Mouse (Mus musculus) stomach, embryonic 16.5 days (tissue): ENCODE results near the gene Pgd. TPM values are rescaled to one million over a fixed set of nuclear protein-coding genes. Genes with fewer than 3 reads are reported as not detected.
A peak's percentile ranks its signal among the peaks of the same experiment; 100 is the strongest.
"Not testable (repeated sequence)": the region's sequence is repeated elsewhere in the genome, so short reads cannot be mapped to it uniquely, and the experiment has no call there.

Source experiments
- ATAC-seq: fragments of 200-750 bp; cut with Nextera tagmentation; 2 replicates; pipeline ENCODE4 v1.8.0; 2017; ENCODE audit warnings: moderate number of reproducible peaks, moderate TSS enrichment; ENCODE audit not compliant: insufficient read depth, low FRiP score
- H3K27ac ChIP-seq: fragments of 300-500 bp; sonication (generic); 2 replicates; pipeline ENCODE4 v1.5.1; 2014; ENCODE audit warnings: low read length
- H3K27me3 ChIP-seq: fragments of 300-500 bp; sonication (generic); 2 replicates; pipeline ENCODE4 v1.6.1; 2014; ENCODE audit warnings: low read length, control low read depth, mixed read lengths; ENCODE audit not compliant: control insufficient read depth, insufficient read depth
- H3K36me3 ChIP-seq: fragments of 300-500 bp; sonication (generic); 2 replicates; pipeline ENCODE4 v1.6.1; 2014; ENCODE audit warnings: low read length; ENCODE audit not compliant: control insufficient read depth, insufficient read depth
- H3K4me1 ChIP-seq: fragments of 300-500 bp; sonication (generic); 2 replicates; pipeline ENCODE4 v1.6.1; 2014; ENCODE audit warnings: low read length, control low read depth, mixed read lengths; ENCODE audit not compliant: control insufficient read depth, insufficient read depth
- H3K4me2 ChIP-seq: fragments of 300-500 bp; sonication (generic); 2 replicates; pipeline ENCODE4 v1.6.1; 2014; ENCODE audit warnings: low read depth, low read length, mixed read lengths
- H3K4me3 ChIP-seq: fragments of 300-500 bp; sonication (generic); replicated peaks from 2 replicates; pipeline ENCODE4 v1.5.1; 2014; ENCODE audit warnings: mild to moderate bottlenecking, low read length
- H3K9ac ChIP-seq: fragments of 300-500 bp; sonication (generic); 2 replicates; pipeline ENCODE4 v1.6.1; 2014; ENCODE audit warnings: low read length
- H3K9me3 ChIP-seq: fragments of 300-500 bp; sonication (generic); replicated peaks from 2 replicates; pipeline ENCODE4 v1.6.1; 2016; ENCODE audit warnings: low read length, control low read depth; ENCODE audit not compliant: control insufficient read depth
- WGBS: fragments of 180-500 bp; shearing (Covaris S2); extraction: QIAGEN DNeasy Blood & Tissue Kit; methylation state at CpG from one replicate; pipeline ENCODE4 v1.1.7; 2014; 5-methylcytosine and 5-hydroxymethylcytosine counted together
- polyA plus RNA-seq: library from polyadenylated mRNA; unstranded; fragments of >200 nt; fragmentation: Nextera tagmentation; extraction: Ambion mirVana; gene quantifications from 2 replicates; pipeline ENCODE4 v1.2.1, GENCODE M21; 2015

Pgd gene
- polyA plus RNA-seq, 1 experiment from 2014 or later = 206 TPM

DNA sequence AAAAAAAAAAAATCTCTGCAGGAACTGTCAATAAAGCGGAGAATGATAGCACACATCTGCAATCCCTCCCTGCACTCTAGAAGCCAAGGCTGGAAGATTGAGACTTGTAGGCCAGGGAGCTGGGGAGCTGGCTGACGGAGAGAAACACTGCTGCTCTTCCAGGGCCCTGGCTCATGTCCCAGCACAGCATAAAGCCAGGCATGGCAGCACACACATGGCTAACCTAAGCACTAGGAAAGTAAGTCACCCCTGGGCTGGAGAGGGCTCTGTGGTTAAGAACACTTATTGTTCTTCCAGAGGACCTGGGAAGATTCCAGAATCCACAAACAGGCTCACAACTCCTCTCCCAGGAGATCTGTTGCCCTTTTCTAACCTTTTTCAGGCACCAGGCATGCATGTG lies 6.1 kb upstream of the Pgd start:
- ATAC-seq = no peak
- 53% methylated on average over 2 of the region's 2 CpGs for WGBS
- H3K4me3 ChIP-seq = no peak overlapping the region

DNA sequence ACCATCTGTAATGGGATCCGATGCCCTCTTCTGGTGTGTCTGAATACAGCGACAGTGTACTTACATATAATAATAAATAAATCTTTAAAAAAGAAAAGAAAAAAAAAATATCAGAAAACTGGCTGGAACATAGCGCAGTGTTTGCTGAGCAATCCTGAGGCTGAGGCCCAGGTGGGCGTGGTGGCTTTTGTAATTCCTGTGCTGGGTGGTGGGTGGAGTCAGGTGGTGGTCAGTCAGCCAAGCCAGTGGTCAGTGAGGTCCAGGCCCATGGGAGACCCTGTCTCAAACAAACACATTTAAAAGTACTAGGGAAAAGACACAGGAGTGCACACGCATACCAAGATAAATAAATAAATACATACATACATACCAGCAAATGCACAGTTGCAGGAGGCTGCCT lies 5.5 kb upstream of the Pgd start:
- H3K27ac ChIP-seq = peak overlapping the region; percentile 92
- no peak overlapping the region for H3K4me3 ChIP-seq
- peak overlapping the region; percentile 11; the same call in 1 of the 2 replicates for H3K9ac ChIP-seq
- no peaks in the 10 kb centered on the region for H3K36me3 ChIP-seq
- H3K27me3 ChIP-seq = no peaks in the 10 kb centered on the region
- ATAC-seq = no peak
- WGBS = 74% methylated on average over 5 of the region's 5 CpGs
- H3K4me2 ChIP-seq = no peak overlapping the region
- no peaks in the 10 kb centered on the region for H3K9me3 ChIP-seq
- H3K4me1 ChIP-seq = peaks cover 8% of the 10 kb centered on the region

More for the DNA sequence above, 6.1 kb upstream of the Pgd start:
- Histone ChIP-seq H3K9ac (0 out of 2 replicates have a peak overlapping the region, but pooled peaks have one; percentile 5), H3K9me3 (no peaks in the 10 kb centered on the region), H3K4me2 (no peak overlapping the region), H3K27ac (peak overlapping the region; percentile 79), H3K36me3 (no peaks in the 10 kb centered on the region), H3K4me1 (peaks cover 8% of the 10 kb centered on the region), H3K27me3 (no peaks in the 10 kb centered on the region)

DNA sequence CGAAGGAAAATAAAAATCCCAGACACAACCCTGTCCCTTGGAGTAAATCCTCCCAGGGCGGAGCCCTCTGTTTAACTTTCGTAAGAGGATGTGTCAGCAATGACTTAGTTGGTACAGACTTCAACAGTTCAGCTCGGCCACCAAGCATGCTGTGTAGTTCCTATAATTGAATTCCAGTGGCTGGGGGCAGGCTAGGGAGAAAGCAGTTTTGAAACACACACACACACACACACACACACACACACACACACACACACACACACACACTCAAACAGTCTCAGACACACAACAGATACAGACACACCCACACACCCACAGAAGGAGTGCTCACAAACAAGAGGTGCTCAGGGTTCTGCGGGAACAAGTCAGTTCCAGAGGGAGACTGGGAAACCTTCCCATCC lies 5.0 kb upstream of the Pgd start:
- H3K36me3 ChIP-seq = no peaks in the 10 kb centered on the region
- H3K27ac ChIP-seq = peak overlapping the region; percentile 92
- no peaks in the 10 kb centered on the region for H3K27me3 ChIP-seq
- 42% methylated on average over 5 of the region's 5 CpGs for WGBS
- no peaks in the 10 kb centered on the region for H3K9me3 ChIP-seq
- no peak overlapping the region for H3K4me3 ChIP-seq
- H3K4me1 ChIP-seq = peaks cover 8% of the 10 kb centered on the region
- no peak for ATAC-seq
- H3K9ac ChIP-seq = no peak overlapping the region
- no peak overlapping the region for H3K4me2 ChIP-seq

DNA sequence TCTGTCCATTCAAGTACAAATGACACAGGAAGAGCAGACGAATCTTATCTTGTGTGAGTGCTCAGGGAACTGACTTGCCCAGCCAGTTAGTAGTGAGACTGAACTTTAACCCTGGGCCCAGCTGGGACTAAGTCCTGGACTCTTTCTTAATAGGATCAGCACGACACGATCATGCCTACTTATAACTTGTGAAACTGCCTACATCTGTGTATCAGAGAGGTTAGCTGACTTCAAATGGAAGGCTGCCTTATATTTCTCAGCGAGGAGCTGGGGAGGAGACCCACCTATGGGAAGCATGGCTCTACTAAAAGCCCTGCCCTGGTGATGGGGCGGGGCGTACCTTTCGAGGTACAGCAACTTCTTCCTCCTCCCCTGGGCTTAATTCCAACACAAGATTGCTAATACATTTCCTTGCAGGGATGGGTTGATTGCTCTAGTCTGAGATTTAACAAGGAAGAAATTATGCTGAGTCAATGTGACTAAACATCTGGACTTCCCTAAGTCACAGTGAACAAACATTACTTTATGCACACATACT lies 3.9 kb upstream of the Pgd start:
- no peaks in the 10 kb centered on the region for H3K9me3 ChIP-seq
- peaks cover 13% of the 10 kb centered on the region for H3K4me1 ChIP-seq
- H3K27ac ChIP-seq = peak overlapping the region; percentile 92
- H3K4me2 ChIP-seq = 0 out of 2 replicates have a peak overlapping the region, but pooled peaks have one; percentile 27
- H3K9ac ChIP-seq = peak overlapping the region; percentile 23; the same call in 1 of the 2 replicates
- no peaks in the 10 kb centered on the region for H3K27me3 ChIP-seq
- 38% methylated on average over 7 of the region's 7 CpGs for WGBS
- ATAC-seq = peak; percentile 22; the same call in 1 of the 2 replicates
- no peak overlapping the region for H3K4me3 ChIP-seq
- H3K36me3 ChIP-seq = no peaks in the 10 kb centered on the region

DNA sequence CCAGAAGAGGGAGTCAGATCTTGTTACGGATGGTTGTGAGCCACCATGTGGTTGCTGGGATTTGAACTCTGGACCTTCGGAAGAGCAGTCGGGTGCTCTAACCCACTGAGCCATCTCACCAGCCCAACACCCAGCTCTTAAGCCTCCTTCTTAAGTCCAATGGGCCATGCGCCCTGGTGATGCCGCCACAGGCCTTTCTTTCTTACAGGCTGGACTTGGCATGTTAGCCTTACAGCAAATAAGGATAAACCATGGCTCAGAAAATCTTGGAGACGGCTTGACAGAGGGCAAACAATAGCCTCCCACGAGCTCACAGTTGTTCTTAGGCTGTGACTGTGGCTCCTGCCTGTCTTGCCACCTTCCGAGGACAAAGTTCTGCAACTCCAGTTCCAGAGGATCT lies 3.4 kb upstream of the Pgd start:
- not testable (repeated sequence) for ATAC-seq, H3K4me3 ChIP-seq, H3K27me3 ChIP-seq, H3K4me2 ChIP-seq, H3K9me3 ChIP-seq, H3K36me3 ChIP-seq
- H3K4me1 ChIP-seq = peaks cover 16% of the 10 kb centered on the region
- WGBS = 56% methylated on average over 7 of the region's 8 CpGs
- H3K9ac ChIP-seq = peak overlapping the region; percentile 23; the same call in 1 of the 2 replicates
- H3K27ac ChIP-seq = peak overlapping the region; percentile 92

DNA sequence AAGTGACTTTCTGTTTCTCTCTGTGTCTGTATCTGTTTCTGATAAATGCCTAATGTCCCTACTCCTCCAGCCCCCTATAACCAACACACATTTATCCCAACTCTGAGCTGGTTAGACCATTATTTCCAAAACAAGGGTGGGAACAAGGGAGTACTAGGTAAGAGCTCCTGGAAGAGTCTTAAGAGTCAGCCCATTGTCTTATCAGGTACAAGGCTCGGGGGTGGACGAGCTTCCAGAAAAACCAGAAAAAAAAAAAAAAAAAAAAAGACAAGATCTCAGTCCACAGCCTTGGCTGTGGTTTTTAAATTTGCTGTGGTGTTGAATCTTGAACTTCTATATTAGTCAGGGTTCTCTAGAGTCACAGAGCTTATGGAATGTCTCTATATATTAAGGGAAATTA lies 1.4 kb upstream of the Pgd start:
- Histone ChIP-seq H3K36me3 (no peaks in the 10 kb centered on the region), H3K27me3 (no peaks in the 10 kb centered on the region), H3K4me2 (peak overlapping the region; percentile 90; the same call in 1 of the 2 replicates), H3K4me1 (peaks cover 16% of the 10 kb centered on the region), H3K9ac (no peak overlapping the region), H3K4me3 (peak overlapping the region; percentile 93; the same call in 1 of the 2 replicates), H3K9me3 (no peaks in the 10 kb centered on the region), H3K27ac (no peak overlapping the region)
- ATAC-seq = no peak
- WGBS = 66% methylated on average over 2 of the region's 2 CpGs

DNA sequence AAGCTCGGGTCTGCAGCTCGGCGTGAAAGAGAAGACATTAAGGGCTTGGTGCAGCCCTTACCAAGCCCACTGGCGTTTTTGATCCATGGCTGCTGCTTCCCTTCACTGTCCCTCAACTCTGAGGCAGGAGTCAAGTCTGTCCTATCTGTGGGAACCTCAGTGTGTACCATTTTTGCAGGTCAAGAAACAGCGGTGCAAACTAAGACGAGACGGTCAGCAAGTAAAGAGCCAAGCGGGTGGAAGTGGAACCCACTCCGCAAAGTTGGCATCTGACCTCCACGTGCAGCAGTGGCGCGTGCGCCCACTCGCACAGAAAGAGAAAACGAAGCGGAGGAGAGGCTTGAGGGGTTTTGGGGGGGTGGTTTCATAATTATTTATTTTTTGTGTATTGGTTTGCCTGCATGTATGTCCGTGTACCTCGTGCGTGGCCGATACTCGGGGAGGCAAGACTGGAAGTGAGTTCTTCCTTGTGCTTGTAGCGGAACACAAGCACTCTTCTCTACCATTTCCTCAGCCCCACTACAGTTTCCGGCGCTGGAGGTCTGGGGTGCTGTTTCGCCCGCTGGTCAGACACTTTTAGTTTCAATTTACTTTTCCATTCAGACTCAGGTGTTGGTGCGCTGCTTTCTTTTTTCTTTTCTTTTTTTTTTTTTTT lies 513 bp upstream of the Pgd start:
- no peaks in the 10 kb centered on the region for H3K36me3 ChIP-seq
- H3K27me3 ChIP-seq = no peaks in the 10 kb centered on the region
- ATAC-seq = peak; percentile 18; the same call in 1 of the 2 replicates
- 1% methylated on average over 27 of the region's 27 CpGs for WGBS
- H3K9me3 ChIP-seq = no peaks in the 10 kb centered on the region
- H3K4me1 ChIP-seq = peaks cover 12% of the 10 kb centered on the region
- H3K4me3 ChIP-seq = peak overlapping the region; percentile 93
- H3K27ac ChIP-seq = peak overlapping the region; percentile 89
- H3K9ac ChIP-seq = peak overlapping the region; percentile 76
- H3K4me2 ChIP-seq = peak overlapping the region; percentile 90

DNA sequence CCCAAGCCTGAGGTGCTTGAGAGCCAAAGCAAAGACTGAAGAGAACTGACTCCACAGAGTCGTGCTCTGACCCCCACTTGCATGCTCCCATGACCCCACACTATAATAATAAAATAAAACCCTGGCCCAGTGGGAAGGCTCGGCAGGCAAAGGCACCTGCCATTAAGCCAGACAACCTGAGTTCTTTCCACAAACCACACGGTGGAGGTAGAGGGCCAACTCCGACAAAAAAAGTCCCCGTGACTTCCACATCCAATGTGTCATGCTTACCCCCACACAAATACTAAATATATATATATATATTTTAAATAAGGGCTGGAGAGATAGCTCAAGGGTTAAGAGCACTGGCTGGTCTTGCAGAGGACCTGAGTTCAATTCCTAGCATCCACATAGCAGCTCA lies 2.4 kb downstream of the Pgd start:
- H3K27me3 ChIP-seq = no peaks in the 10 kb centered on the region
- no peak for ATAC-seq
- H3K36me3 ChIP-seq = peaks cover 10% of the 10 kb centered on the region; the same call in 1 of the 2 replicates
- no peaks in the 10 kb centered on the region for H3K9me3 ChIP-seq
- H3K4me2 ChIP-seq = no peak overlapping the region
- 0 out of 2 replicates have a peak overlapping the region, but pooled peaks have one; percentile 7 for H3K9ac ChIP-seq
- H3K27ac ChIP-seq = no peak overlapping the region
- 39% methylated on average over 5 of the region's 5 CpGs for WGBS
- 0 out of 2 replicates have a peak overlapping the region, but pooled peaks have one; percentile 2 for H3K4me3 ChIP-seq
- H3K4me1 ChIP-seq = 0 out of 2 replicates have a peak, but pooled peaks cover 7% of the 10 kb centered on the region

DNA sequence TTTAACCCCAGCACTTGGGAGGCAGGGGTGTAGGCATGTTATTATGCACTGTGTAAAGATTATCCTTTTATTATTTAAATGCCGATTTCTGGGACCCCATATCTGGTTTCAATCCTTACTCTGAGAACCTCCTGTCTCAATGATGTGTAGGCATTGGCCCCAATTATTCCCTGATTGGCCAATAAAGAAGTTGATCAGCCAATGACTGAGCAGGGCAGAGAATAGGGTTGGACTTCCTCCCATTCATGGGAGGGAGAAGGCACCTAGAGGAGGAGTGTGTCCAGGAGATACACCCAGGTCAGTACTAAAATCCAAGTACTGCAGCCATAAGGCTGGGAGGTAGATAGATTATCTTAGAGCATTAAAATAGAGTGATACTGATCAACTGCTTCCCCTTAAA lies 3.4 kb downstream of the Pgd start:
- H3K27ac ChIP-seq = no peak overlapping the region
- 0 out of 2 replicates have a peak, but pooled peaks cover 7% of the 10 kb centered on the region for H3K4me1 ChIP-seq
- ATAC-seq = no peak
- 53% methylated on average over 1 of the region's 1 CpGs for WGBS
- no peaks in the 10 kb centered on the region for H3K27me3 ChIP-seq
- no peak overlapping the region for H3K4me3 ChIP-seq
- H3K4me2 ChIP-seq = no peak overlapping the region
- H3K9ac ChIP-seq = no peak overlapping the region
- H3K36me3 ChIP-seq = peaks cover 10% of the 10 kb centered on the region; the same call in 1 of the 2 replicates
- no peaks in the 10 kb centered on the region for H3K9me3 ChIP-seq
